Mouse (Mus musculus) hematopoietic stem cell, adult 5-6 weeks (primary cell): ENCODE data around the gene Higd2a. TPM values are rescaled to one million over a fixed set of nuclear protein-coding genes. Genes with fewer than 3 reads are reported as not detected.

Experiments used
- ATAC-seq, 2 experiments: fragments of 125-278 bp in 1 of 2; replicated peaks in 1 of 2; 2 replicates each; pipeline ENCODE4 v1.8.0; 2016 to 2017; ENCODE audit warnings: inconsistent platforms in 2 of 2, mild to moderate bottlenecking in 2 of 2, moderate number of reproducible peaks in 2 of 2, low read depth in 1 of 2, moderate TSS enrichment in 1 of 2; ENCODE audit not compliant: low FRiP score in 2 of 2, poor library complexity in 2 of 2, severe bottlenecking in 2 of 2, insufficient read depth in 1 of 2, low TSS enrichment in 1 of 2
- total RNA-seq: library from RNA; stranded (forward); fragments of 172-1452, 232-1000 nt; gene quantifications from 2 replicates; pipeline ENCODE4 v1.2.3, GENCODE M21; 2017

Higd2a gene
- total RNA-seq, 1 experiment from 2014 or later = 40.1 TPM

DNA sequence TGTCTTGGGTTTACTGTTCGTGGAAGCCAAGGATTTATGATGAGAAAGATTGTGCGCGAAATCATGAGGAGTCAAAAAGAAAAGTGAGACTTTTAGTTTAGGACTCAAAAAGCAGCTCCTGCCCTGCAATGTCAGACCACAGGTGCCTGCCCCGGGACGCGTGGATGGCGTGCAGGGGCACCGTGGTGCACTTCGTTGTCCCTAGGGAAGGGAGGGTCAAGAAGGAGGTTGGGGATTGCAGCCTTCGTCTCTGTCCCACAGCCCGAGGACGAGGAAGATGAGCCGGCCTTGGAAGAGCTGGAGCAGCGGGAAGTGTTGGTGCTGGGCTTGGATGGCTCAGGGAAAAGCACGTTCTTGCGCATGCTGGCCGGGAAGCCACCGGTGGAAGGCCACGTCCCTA lies 14.5 kb upstream of the Higd2a start:
- ATAC-seq = no peak

DNA sequence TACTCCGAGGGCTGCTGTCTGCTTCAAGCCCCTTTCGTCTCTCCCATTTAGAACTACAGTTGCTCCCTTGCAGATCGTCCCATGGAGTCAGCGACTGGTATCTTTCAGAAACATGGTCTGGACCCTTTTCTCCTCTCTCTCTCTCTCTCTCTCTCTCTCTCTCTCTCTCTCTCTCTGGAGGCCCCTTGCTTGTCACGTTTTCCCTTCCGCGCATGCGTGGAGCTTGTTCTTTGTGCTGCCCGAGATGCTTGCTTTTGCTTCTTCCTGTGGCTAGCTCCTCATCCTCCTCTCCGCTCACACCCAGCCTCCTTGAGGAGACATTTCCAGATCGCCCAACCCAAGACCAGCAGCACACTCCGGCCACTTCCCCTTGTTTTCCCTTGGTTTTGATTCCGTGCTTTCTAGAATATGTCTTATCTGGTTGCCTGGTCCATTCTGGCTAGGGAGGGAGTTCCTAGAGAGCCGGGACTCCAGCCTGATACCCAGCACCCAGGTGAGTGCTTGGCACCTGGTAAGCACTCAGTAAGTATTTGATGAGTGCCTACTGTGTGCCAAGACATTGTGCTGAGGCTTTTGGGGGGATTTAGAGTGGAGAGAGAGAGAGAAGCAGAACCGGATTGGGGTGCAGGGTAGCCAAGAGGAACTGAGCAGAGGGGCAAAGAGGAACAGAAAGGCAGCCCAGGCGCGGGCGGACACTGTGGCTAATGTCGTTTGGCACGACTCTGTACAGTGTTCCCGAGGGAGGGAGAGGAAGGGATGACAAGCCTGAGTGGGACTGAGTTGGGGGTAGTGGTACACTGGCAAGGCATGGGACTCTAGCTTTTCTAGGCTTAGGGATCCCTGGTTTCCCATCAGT lies 12.1 kb upstream of the Higd2a start:
- ATAC-seq = peak; percentile 33 to 62; a peak in 2 of 4 replicates

DNA sequence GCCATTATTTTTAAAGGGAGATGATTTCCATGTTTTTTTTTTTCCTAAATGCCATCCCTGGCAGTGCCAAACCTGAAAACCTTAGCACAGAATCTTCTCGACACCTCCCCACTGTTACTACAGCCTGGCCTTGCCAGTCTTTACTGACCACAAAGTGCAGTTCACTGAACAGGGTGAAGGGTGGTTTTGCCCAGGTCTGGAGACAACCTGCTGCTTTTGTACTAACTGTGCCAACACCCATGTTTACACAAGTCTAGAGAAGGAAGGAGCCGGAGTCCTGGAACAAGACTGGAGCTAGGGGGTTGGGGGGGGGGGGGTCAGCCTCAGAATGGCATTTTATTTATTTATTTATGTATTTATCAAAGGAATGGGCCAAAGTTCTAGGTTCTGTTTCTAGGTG lies 8.6 kb upstream of the Higd2a start:
- no peak for ATAC-seq

DNA sequence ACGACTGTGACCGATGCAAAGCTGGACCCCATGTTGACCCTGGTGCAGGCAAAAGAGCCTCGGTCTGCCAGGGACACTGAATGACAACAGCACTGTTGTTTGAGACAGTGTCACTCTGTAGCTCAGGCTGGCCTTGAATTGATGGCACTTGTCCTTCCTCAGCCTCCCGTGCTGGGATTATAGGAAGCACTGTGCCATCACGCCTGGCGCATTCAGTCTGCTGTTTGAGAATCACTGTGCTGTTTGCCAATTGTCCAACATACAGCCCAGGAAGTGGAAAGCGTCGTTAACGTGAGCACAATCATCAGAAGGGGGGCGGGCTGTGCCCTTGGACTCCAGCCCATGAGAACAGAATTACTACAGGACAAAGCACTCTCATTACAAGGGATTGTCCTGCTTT lies 7.9 kb upstream of the Higd2a start:
- ATAC-seq = no peak

DNA sequence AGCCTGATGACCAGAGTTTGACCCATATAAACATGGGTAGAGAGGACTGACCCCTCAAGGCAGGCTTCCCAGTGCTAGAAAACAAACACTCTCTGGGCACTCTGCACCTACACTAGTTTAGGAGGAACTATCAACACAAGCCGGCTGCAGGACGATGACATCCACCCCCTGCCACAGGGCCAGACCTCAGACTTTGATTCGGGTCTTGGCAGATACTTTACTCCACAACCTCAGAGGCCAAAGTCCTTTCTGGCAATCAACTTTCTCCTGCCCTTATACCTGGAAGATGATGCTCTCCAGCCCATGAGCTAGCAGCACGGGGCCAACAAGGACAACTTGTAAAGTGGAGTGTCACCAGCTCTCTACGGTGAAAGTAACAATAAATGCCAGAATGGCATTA lies 7.1 kb upstream of the Higd2a start:
- ATAC-seq = no peak

DNA sequence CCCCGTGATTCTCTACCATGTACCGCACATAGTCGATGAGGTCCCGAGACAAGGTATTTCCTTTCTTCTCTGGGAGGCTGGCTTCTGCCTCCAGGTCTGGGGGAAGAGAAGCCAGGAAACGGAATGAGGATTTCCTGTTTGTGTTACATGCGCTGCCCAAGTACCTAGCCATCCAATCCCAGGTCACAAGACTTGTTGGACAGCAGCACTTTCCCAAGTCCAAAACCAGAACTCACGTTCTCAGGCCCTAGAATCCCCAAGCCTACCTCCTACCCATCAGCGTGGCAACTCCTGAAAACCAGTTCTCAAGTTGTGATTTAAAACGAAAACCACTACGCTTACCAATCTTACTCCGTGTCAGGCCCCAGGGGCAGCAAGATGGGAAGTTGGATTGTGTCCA lies 4.2 kb upstream of the Higd2a start:
- ATAC-seq = no peak

DNA sequence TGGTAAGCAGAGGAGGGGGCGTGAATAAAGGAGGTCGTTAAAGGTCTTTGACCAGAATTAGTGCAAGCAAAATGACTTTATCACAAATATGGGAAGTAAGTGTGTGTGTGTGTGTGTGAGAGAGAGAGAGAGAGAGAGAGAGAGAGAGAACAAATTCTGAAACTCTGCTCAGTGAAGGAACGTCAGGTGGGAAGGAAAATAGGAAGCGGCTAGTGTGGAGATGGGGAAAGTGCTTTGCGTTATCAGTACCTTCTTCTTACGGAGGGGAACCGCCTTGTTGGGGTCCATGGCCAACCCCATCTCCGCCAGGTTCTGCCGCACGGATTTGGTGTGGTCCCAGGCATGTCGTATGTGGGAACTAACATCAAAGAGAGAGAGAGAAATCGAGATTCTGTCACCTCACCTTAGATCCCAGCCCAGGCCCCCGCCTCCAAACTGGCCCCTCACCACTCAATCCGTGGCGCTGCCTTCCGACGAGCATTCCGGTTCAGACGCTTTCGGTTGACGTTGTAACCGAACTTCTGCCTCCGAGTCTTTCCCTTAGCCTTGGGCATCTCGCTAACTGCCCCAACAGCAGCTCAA lies 502 bp upstream of the Higd2a start:
- ATAC-seq = peak; percentile 2 to 12; a peak in 1 of 4 replicates

DNA sequence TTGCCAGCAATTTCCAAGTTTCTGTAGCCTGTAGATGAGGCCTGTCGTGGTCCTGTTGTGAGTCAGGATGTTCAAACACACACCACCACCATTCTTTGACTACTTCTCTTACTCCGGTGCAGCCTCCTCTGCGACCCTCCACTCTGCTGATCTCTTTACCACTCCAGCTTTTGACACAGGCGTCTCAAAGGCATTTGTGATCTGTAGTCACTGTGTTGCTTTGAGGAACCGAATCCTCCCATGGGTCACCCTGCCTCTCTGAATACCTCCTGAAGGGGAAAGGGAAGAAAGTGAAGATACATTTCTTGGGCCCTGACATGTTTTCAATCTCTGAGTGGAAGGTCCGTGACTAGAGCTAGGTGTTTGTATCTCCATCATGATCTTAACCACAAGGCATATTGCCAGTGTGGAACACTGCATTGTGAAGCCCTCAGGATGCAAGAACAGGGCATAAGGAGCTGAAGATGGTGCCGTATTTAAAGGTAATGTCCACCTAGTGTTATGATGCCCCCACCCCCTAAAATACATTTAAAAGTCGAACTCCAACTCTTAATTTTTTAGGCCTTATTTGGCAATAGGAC lies 1.9 kb downstream of the Higd2a start:
- ATAC-seq = no peak

DNA sequence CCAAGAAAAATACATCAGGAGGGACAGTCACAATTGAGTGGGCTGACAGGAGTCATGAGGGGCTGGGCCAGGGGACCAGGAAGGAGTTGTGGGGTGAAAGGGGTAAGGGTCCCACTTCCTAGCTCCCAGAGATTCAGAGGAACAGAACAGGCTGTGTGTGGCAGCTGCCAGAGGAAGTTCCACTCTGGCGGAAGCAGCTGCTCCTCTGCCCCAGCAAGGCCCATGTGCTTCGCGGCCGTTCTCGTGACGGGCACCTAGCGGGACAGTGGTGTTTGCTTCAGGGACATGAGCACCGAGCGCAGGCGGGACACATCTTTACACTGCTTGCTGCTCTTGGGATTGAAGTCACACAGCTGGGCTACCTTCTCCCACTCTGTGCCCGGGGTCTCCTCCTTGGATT lies 3.6 kb downstream of the Higd2a start:
- no peak for ATAC-seq

DNA sequence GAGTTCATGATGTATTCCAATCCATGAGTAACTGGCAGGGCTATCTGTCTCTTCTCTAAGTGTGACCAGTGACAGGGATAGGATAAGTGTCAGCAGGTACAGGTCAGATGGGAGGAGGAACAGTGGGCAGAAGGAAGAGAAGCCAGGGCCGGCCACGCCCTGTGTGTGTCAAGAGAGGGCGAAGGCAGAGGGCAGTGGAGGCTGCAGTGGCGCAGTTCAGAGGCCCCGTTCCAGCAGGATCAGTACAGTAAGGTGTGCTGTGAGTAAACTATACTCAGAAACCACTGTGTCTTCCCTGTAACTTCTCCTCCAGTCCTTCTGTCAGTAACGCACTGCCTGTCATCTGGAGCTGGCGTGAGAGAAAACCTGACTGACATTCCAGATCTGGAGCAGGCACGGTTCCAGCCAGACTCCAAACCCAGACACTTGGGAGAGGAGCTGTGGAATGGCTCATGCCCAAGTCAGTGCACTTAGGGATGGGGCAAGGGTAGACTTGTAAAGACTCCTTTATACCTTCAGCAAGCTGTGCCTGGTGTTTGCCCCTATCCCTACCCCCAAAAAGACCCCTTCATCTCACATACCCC lies 6.2 kb downstream of the Higd2a start:
- ATAC-seq = no peak

DNA sequence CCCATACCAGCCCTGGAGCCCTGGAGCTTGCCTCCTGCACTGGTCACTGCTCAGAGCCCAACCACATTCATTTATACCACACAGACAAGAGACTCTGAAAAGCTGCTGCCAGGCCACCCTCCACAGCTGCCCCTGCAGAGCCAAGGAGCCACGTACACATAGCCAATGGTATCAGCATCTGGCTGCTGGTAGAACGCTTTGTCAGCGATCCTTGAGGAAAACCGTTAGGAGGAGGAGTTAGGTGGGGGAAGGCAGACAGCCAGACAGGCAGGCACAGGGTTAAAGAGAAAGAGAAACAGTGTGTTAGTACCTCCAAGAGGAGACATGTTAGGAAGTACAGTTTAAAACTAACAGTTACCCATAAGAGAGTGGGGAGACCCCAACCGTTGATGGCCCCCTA lies 6.9 kb downstream of the Higd2a start:
- ATAC-seq = no peak

DNA sequence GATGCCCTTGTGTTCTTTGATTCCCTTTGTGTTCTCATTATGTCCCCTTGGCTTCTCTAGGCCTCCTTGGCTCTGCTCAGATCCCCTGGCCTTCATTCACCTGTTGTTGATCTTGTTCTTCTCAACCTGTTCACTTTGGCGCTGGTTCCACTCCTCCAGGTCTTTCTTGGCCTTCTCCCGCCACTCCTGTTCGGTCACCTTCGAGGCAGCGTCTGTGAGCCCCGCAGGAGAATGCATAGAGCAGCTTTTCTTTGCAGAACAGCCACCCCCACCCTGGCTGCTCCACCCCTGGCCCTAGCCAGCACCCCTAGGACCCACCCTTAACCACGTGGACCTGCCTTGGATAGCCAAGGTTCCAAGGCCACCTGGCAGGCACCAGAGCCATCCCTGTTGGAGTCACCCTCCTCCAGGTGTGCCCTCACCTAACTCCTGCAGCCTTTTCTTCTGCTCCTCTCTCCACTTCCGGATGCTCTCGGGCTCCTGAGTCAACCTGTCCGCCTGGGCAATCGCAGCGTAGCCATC lies 8.7 kb downstream of the Higd2a start:
- ATAC-seq = no peak

DNA sequence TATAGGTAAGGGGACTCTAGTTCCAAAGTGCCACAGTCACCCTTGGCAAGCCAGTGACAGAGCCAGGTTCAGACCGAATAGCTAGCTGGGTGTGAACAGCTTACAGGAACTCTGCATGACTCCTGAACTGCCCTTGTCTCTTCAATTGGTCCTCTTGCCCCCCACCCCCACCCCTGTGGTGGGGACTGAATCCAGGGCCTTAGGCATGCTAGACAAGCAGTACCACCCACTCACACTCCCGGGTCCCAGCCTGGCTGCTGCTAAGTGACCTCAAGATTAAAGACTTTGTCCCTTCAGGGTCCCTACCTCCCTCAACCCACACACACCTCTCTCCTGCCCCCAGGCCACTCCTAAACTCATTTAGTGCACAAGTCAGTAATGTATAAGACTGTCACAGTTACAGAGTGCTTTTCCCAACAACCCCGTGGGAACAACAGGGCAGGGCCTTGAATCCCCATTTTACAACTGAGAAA lies 12.7 kb downstream of the Higd2a start:
- ATAC-seq = no peak

DNA sequence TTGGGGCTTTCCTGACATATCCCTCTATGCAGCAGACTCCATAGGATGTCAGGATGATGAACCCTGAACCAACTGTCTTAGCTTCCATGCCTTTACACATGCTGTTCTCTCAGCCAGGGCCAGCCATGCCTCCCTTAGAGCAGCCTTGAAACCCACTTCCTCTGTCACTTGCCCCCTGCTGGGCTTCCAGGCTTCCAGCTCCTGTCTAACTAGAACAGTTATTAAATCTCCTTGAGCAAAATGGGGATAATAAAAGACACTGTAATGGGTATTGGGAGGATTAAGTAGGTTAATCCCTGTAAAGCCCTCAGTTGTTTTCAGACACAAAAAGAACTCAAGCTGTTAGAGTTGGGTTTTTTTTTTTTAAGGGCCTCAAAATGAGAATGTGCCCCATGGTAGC lies 13.5 kb downstream of the Higd2a start:
- no peak for ATAC-seq

DNA sequence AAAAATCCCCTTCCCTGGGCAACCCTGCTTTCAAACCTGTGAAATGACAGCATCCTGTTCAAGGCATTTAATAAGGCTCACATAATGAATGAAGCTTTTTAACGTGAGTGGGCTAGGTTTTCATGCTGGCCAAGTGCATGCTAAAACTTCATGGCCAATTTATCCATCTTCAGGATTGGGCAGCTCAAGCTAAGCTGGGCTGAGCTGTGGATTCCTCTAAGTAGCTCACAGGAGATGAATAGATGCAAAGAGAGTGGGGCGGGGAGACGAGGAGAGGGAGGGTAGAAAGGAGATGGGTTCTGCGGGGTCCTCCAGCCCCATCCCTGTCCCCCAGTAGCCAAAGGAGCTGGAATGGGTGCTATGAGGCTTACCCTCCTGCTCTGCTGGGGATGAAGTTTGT lies 14.2 kb downstream of the Higd2a start:
- no peak for ATAC-seq

DNA sequence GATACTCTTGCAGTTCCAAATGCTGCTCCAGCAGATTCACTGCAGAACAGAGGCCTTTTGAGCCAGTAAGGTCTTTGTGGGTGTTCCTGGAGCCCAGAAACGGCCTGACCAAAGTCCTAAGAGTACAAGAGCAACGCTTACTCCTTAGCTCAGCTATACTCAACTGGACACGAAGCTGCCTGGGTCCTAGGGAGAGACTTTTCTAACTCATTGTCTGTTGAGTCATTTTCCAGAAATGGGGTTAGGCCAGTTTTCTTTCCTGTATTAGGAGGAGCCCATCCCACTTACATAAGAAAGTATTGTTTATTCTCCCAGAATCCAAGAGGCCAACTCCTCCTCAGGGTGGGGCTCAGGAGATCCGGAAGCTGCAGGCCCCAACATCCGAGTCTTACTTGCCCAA lies 15.4 kb downstream of the Higd2a start:
- ATAC-seq = no peak

DNA sequence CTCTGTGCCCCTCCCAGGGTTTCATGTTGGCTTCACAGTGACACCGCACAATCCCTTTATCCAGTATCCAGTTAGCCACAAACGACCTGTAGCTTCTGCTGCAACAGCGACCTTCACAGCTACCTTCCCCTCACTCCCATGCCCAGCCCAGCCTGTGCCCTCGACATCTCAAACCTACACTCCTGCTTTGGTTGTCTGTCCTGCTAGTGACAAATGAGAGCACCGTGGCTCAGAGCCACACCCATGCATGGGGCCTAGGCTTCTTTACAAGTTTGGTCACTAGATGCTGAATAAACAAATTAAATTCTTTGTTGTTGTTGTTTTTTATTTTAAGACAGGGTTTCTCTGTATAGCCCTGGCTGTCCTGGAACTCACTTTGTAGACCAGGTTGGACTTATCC lies 17.2 kb downstream of the Higd2a start:
- ATAC-seq = no peak

DNA sequence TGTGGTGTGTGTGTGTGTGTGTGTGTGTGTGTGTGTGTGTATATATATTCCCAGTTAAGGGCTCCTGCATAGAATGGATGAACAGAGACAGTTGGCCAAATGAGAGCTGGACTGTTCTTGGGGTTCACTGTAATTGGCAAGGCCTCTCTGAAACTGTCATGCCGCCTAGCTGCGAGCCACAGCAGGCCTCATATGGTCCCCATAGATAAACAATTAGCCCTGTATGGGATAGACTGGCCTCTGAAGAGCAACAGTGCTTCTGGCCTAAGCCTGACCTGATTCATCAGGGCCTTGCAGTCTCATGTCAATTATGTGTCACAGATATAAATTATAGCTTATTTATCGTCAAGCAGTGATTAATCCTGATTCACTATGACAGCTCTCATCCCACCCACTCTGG lies 18.0 kb downstream of the Higd2a start:
- ATAC-seq = no peak
